Mouse (Mus musculus) heart, adult 2 months (tissue): ENCODE measurements around the gene Muc4.

ENCODE experiments used
- CTCF ChIP-seq: fragments of 200-600 bp; IDR thresholded peaks from 2 replicates; pipeline ENCODE4 v1.8.1; 2022; ENCODE audit warnings: antibody characterized with exemption, mild to moderate bottlenecking, moderate library complexity
- POLR2A ChIP-seq: fragments of 200-500 bp; IDR thresholded peaks from 2 replicates; pipeline ENCODE4 v1.6.1; 2011; ENCODE audit warnings: mild to moderate bottlenecking, low read depth, low read length, control low read depth; ENCODE audit not compliant: insufficient read depth

DNA sequence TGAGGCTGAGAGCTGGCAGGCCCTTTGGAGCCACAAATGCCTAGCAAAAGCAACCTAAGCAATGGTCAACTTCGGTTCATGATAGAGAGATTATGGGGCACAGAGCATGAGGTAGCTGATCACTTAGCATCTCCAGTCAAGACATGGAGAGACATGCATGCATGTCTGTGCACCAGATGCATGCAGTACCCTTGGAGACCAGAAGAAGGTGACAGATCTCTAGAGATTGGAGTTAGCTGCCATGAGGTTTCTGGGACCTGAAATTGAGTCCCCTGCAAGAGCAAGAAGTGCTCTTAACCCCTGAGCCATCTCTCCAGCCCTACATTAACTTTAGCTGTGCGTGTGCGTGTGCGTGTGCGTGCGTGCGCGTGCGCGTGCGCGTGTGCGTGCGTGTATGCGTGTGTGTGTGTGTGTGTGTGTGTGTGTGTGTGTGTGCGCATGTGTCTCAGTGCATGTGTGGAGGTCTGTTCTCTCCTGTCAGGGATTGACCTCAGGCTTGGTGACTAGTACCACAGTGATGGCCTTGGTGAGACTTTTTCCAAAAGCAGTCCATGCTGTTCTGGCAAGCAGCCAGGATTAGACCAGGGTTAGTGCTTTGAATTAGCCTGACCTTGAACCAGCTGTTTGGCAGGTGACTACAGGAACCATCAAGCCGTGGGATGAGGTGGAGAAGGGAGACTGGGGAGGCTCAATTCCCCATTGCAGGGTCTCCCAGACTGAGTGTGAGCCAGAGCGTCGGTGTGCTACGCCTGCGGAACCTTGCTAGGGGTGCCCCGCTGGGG lies 37.8 kb upstream of the Muc4 start:
- TF ChIP-seq CTCF = no peak
- TF ChIP-seq POLR2A = no peak
